Mouse (Mus musculus): ENCODE data around the gene Zmpste24. TPM values are rescaled to one million over a fixed set of nuclear protein-coding genes. Genes with fewer than 3 reads are reported as not detected.

Gene Zmpste24
- polyA plus RNA-seq, 1 experiment, result 5.2 TPM

- TF ChIP-seq GATA1 (IDR thresholded peaks at IDR 0.05; ENCODE audit: low read length), result no peak
Measured at GRCm38 (mm10) chr4:121040897-121041671, 57.0 kb downstream of the Zmpste24 start.

- no peak for TF ChIP-seq GATA1 (IDR thresholded peaks at IDR 0.05; ENCODE audit: low read length)
Measured at GRCm38 (mm10) chr4:121040323-121040722, 57.7 kb downstream of the Zmpste24 start.

- no peak for TF ChIP-seq GATA1 (IDR thresholded peaks at IDR 0.05; ENCODE audit: low read length)
Measured at GRCm38 (mm10) chr4:121039331-121040115, 58.5 kb downstream of the Zmpste24 start, which contains the start of gene Col9a2. Gene Col9a2, plus strand, starts transcription at chr4:121039385.

- TF ChIP-seq GATA1 (IDR thresholded peaks at IDR 0.05; ENCODE audit: low read length), result no peak
Measured at GRCm38 (mm10) chr4:121033006-121033405, 65.0 kb downstream of the Zmpste24 start.

- no peak for TF ChIP-seq GATA1 (IDR thresholded peaks at IDR 0.05; ENCODE audit: low read length)
Measured at GRCm38 (mm10) chr4:121031440-121031839, 66.6 kb downstream of the Zmpste24 start.

GRCm38 (mm10) chr4:121029632-121030031 lies 68.4 kb downstream of the Zmpste24 start:
- no peak for TF ChIP-seq GATA1 (IDR thresholded peaks at IDR 0.05; ENCODE audit: low read length)

- TF ChIP-seq GATA1 (IDR thresholded peaks at IDR 0.05; ENCODE audit: low read length), result no peak
Measured at GRCm38 (mm10) chr4:121028659-121029392, 69.2 kb downstream of the Zmpste24 start.

GRCm38 (mm10) chr4:121028146-121028545 lies 69.9 kb downstream of the Zmpste24 start:
- no peak for TF ChIP-seq GATA1 (IDR thresholded peaks at IDR 0.05; ENCODE audit: low read length)

- no peak for TF ChIP-seq GATA1 (IDR thresholded peaks at IDR 0.05; ENCODE audit: low read length)
Measured at GRCm38 (mm10) chr4:121025681-121026080, 72.4 kb downstream of the Zmpste24 start.

GRCm38 (mm10) chr4:121023941-121024340 lies 74.1 kb downstream of the Zmpste24 start:
- TF ChIP-seq GATA1 (IDR thresholded peaks at IDR 0.05; ENCODE audit: low read length), result no peak

- TF ChIP-seq GATA1 (IDR thresholded peaks at IDR 0.05; ENCODE audit: low read length), result no peak
Measured at GRCm38 (mm10) chr4:121023464-121023863, 74.6 kb downstream of the Zmpste24 start.

GRCm38 (mm10) chr4:121021911-121022310 lies 76.1 kb downstream of the Zmpste24 start:
- TF ChIP-seq GATA1 (IDR thresholded peaks at IDR 0.05; ENCODE audit: low read length), result no peak

- TF ChIP-seq GATA1 (IDR thresholded peaks at IDR 0.05; ENCODE audit: low read length), result no peak
Measured at GRCm38 (mm10) chr4:121020040-121020790, 77.8 kb downstream of the Zmpste24 start.

- no peak for TF ChIP-seq GATA1 (IDR thresholded peaks at IDR 0.05; ENCODE audit: low read length)
Measured at GRCm38 (mm10) chr4:121018250-121018649, 79.8 kb downstream of the Zmpste24 start.

All from G1E-ER4 (cell line).